Comparison of ENCODE assay signal across 22 mouse cellular contexts in the genomic region with DNA sequence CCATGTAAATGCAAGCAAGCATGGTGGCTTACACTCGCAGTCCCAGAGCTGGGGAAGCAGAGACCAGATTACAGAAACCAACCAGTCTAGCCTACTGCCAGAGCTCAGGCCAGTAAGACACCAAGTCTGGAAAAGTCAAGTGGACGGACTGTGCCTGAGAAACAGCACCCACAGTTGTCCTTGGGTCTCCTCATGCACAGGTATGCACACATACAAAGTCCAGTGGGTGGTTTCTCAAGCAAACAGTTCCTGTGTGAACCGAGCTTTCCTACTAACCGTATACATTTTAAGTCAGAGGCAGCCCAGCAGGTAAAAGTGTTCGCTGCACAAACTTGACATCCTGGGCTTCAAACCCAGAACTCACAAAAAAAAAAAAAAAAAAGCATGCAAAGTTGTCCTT.
"Had no signal": no experiment of that assay in that cellular context is flagged by ENCODE, and none has a peak within 500 bp of the region (broad histone marks: within the 10 kb centered on the region; RNA-seq: fewer than 3 reads in every experiment).

No protein-coding gene starts in this region.

- DNase-seq: forebrain, postnatal 0 days; gastrocnemius, postnatal 14 days; gastrocnemius, postnatal 36 days; heart, adult 18-20 months; heart, postnatal 10 days; kidney, adult 11 months; kidney, adult 2 months; kidney, adult 9 months; kidney, postnatal 14 days; kidney, postnatal 36 days; layer of hippocampus, adult 9-11 months; layer of hippocampus, postnatal 36 days had no signal

- H3K9me3 ChIP-seq: heart, embryonic 10.5 days; heart, embryonic 12.5 days; hindbrain, embryonic 13.5 days; hindbrain, embryonic 15.5 days; kidney, embryonic 15.5 days; limb, embryonic 10.5 days; limb, embryonic 12.5 days had no signal

- H3K27me3 ChIP-seq: heart, embryonic 12.5 days; hindbrain, embryonic 13.5 days; hindbrain, embryonic 15.5 days; kidney, embryonic 15.5 days; limb, embryonic 12.5 days had no signal

- ATAC-seq: forebrain, postnatal 0 days; hindbrain, postnatal 0 days; intestine, embryonic 16.5 days had no signal

- H3K4me3 ChIP-seq: heart, embryonic 10.5 days; heart, embryonic 12.5 days; hindbrain, embryonic 13.5 days; hindbrain, embryonic 15.5 days; kidney, embryonic 15.5 days; limb, embryonic 10.5 days; limb, embryonic 12.5 days had no signal

- H3K4me1 ChIP-seq: hindbrain, embryonic 13.5 days; hindbrain, embryonic 15.5 days; kidney, embryonic 15.5 days; limb, embryonic 10.5 days; limb, embryonic 12.5 days had no signal

- H3K4me2 ChIP-seq: heart, embryonic 12.5 days; hindbrain, embryonic 13.5 days; hindbrain, embryonic 15.5 days; kidney, embryonic 15.5 days; limb, embryonic 12.5 days had no signal

- H3K9ac ChIP-seq: forebrain, postnatal 0 days; heart, embryonic 12.5 days; hindbrain, embryonic 13.5 days; hindbrain, embryonic 15.5 days; kidney, embryonic 15.5 days; limb, embryonic 12.5 days had no signal

- H3K27ac ChIP-seq: heart, embryonic 10.5 days; hindbrain, embryonic 13.5 days; hindbrain, embryonic 15.5 days; hindbrain, postnatal 0 days; kidney, embryonic 15.5 days; kidney, postnatal 0 days; limb, embryonic 10.5 days; limb, embryonic 12.5 days had no signal
